2 mouse cellular contexts compared by ENCODE assay signal in the genomic region with DNA sequence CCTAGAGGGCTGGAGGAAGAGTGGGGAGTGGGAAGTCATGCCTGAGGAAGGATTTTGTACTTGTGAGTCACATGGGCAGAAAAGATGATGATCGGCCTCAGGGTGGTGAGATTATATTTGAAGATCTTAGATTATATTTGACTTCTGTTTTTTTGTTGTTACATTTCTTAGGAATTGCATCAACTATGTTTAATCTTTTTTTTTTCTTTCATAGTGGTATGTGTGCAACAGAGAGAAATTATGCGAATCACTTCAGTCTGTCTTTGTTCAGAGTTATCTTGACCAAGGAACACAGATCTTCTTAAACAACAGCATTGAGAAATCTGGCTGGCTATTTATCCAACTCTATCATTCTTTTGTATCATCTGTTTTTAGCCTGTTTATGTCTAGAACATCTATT.
TF ChIP-seq lines count a peak whose summit lies in the region.

No protein-coding gene starts in this region.

TF ChIP-seq in MEL, 35 proteins besides CTCF, POLR2A, EP300 and RAD21:
- TF ChIP-seq USF1 (IDR thresholded peaks at IDR 0.05; ENCODE audit: low read depth, low read length) (peak; percentile 84; the same call in 1 of the 2 replicates), ETS1 (IDR thresholded peaks at IDR 0.05; ENCODE audit: low read depth, low read length) (peak; percentile 30; the same call in 1 of the 2 replicates), MAZ (IDR thresholded peaks at IDR 0.05; ENCODE audit: low read depth, low read length) (no peak), MAX (IDR thresholded peaks at IDR 0.05; ENCODE audit: low read length) (no peak), MYB (IDR thresholded peaks at IDR 0.05; ENCODE audit: low read depth, low read length) (no peak), POLR2AphosphoS5 (IDR thresholded peaks at IDR 0.05; ENCODE audit: borderline replicate concordance, low read depth, low read length) (no peak), TBP (IDR thresholded peaks at IDR 0.05; ENCODE audit: low read depth, low read length) (no peak), SIN3A (IDR thresholded peaks at IDR 0.05; ENCODE audit: low read length) (no peak), CHD2 (IDR thresholded peaks at IDR 0.05; ENCODE audit: low read length) (no peak), ZNF384 (IDR thresholded peaks at IDR 0.05; ENCODE audit: low read depth, low read length) (peak; percentile 43; the same call in 1 of the 2 replicates), POLR2AphosphoS2 (IDR thresholded peaks at IDR 0.05; ENCODE audit: low read length) (no peak), ZKSCAN1 (IDR thresholded peaks at IDR 0.05; ENCODE audit: low read depth, low read length) (no peak), RCOR1 (IDR thresholded peaks at IDR 0.05; ENCODE audit: low read depth, low read length) (peak; percentile 64; the same call in 1 of the 2 replicates), TAL1 (IDR thresholded peaks at IDR 0.05; ENCODE audit: low read length) (no peak), MEF2A (IDR thresholded peaks at IDR 0.05; ENCODE audit: extremely low read depth, insufficient replicate concordance, low read depth, low read length, poor library complexity, severe bottlenecking) (no peak), TCF12 (IDR thresholded peaks at IDR 0.05; ENCODE audit: low read depth, low read length) (no peak), HCFC1 (IDR thresholded peaks at IDR 0.05; ENCODE audit: low read depth, low read length) (no peak), GABPA (IDR thresholded peaks at IDR 0.05; ENCODE audit: low read depth, low read length) (no peak), CHD1 (IDR thresholded peaks at IDR 0.05; ENCODE audit: low read depth, low read length) (no peak), JUND (IDR thresholded peaks at IDR 0.05; ENCODE audit: low read depth, low read length) (no peak), UBTF (IDR thresholded peaks at IDR 0.05; ENCODE audit: borderline replicate concordance, insufficient read depth, low read depth, low read length) (no peak), MAFK (IDR thresholded peaks at IDR 0.05; ENCODE audit: borderline replicate concordance, low read depth, low read length) (no peak), MXI1 (IDR thresholded peaks at IDR 0.05; ENCODE audit: low read depth, low read length) (peak; percentile 43; the same call in 1 of the 2 replicates), MYC (IDR thresholded peaks at IDR 0.05; ENCODE audit: low read depth, low read length) (no peak), ELF1 (IDR thresholded peaks at IDR 0.05; ENCODE audit: low read depth, low read length) (no peak), SMC3 (IDR thresholded peaks at IDR 0.05; ENCODE audit: low read depth, low read length) (no peak), BHLHE40 (IDR thresholded peaks at IDR 0.05; ENCODE audit: borderline replicate concordance, low read depth, low read length) (no peak), ZC3H11A (IDR thresholded peaks at IDR 0.05; ENCODE audit: low read depth, low read length) (no peak), E2F4 (IDR thresholded peaks at IDR 0.05; ENCODE audit: borderline replicate concordance, low read depth, low read length) (no peak), ZMIZ1 (IDR thresholded peaks at IDR 0.05; ENCODE audit: low read depth, low read length) (no peak), KAT2A (conservative IDR thresholded peaks at IDR 0.05; ENCODE audit: low read depth, low read length) (no peak; the same call in 1 of the 2 replicates), NRF1 (IDR thresholded peaks at IDR 0.05; ENCODE audit: insufficient read depth, low read depth, low read length, poor library complexity, severe bottlenecking) (no peak), GATA1 (IDR thresholded peaks at IDR 0.05; ENCODE audit: low read depth, low read length) (no peak), USF2 (IDR thresholded peaks at IDR 0.05; ENCODE audit: borderline replicate concordance in 1 of 2, insufficient read depth in 1 of 2, low read depth in 1 of 2, low read length in 2 of 2) (0 out of 4 replicates have a peak, but pooled peaks of 1 of the 2 experiments have one; percentile 27), NELFE (IDR thresholded peaks at IDR 0.05; ENCODE audit: low read depth, low read length) (no peak)

TF ChIP-seq in myocyte, 11 proteins besides CTCF, POLR2A, EP300 and RAD21:
- no peak for TF ChIP-seq REST (IDR thresholded peaks at IDR 0.05; ENCODE audit: insufficient read depth, insufficient read length)
- TF ChIP-seq E2F4 (IDR thresholded peaks at IDR 0.05; ENCODE audit: insufficient read depth) = no peak
- peak; percentile 6 for TF ChIP-seq USF1 (IDR thresholded peaks at IDR 0.05; ENCODE audit: low read depth)
- TF ChIP-seq SRF (IDR thresholded peaks at IDR 0.05; ENCODE audit: control insufficient read depth, insufficient read length, low read depth) = no peak
- peak; percentile 33; the same call in 1 of the 2 replicates for TF ChIP-seq CEBPB (IDR thresholded peaks at IDR 0.05; ENCODE audit: insufficient read depth, poor library complexity, severe bottlenecking)
